Mouse (Mus musculus): ENCODE results near the gene Stmnd1. TPM values are rescaled to one million over a fixed set of nuclear protein-coding genes. Genes with fewer than 3 reads are reported as not detected.

The Stmnd1 gene
- total RNA-seq, 2 experiments from 2014 or later = not detected

Other genes with a start within 250 kb of the Stmnd1 start
- 10 to 100 TPM; 26.5 to 26.8 TPM for gene Rbm24, start 144.7 kb downstream of the Stmnd1 start, total RNA-seq (2021)
- 100 to 1,000 TPM; 252 to 280 TPM for gene Cap2, start 228.1 kb downstream of the Stmnd1 start, total RNA-seq (2021)

Data from left cerebral cortex, postnatal 25 days (tissue).